Mouse (Mus musculus) hindbrain, embryonic 11.5 days (tissue): ENCODE results near the gene Asb1. TPM values are rescaled to one million over a fixed set of nuclear protein-coding genes. Genes with fewer than 3 reads are reported as not detected.

Source experiments
- ATAC-seq: fragments of 200-750 bp; cut with Nextera tagmentation; 2 replicates; pipeline ENCODE4 v1.8.0; 2017; ENCODE audit warnings: mild to moderate bottlenecking, moderate TSS enrichment, moderate library complexity; ENCODE audit not compliant: low FRiP score
- DNase-seq: peaks from one replicate; pipeline ENCODE4 v3.0.0-alpha.2; 2015; ENCODE audit warnings: low spot score
- H3K27ac ChIP-seq: fragments of 300-500 bp; sonication (generic); 2 replicates; pipeline ENCODE4 v1.5.1; 2014; ENCODE audit warnings: mild to moderate bottlenecking, low read depth, low read length
- H3K27me3 ChIP-seq: fragments of 300-500 bp; sonication (generic); 2 replicates; pipeline ENCODE4 v1.6.1; 2014; ENCODE audit warnings: mild to moderate bottlenecking, low read length, moderate library complexity, mixed read lengths; ENCODE audit not compliant: control insufficient read depth, insufficient read depth
- H3K36me3 ChIP-seq: fragments of 300-500 bp; sonication (generic); 2 replicates; pipeline ENCODE4 v1.6.1; 2014; ENCODE audit warnings: mild to moderate bottlenecking, low read length, moderate library complexity, mixed read lengths; ENCODE audit not compliant: control insufficient read depth, insufficient read depth
- H3K4me1 ChIP-seq: fragments of 300-500 bp; sonication (generic); replicated peaks from 2 replicates; pipeline ENCODE4 v1.6.1; 2014; ENCODE audit warnings: low read length, mixed read lengths; ENCODE audit not compliant: control insufficient read depth, insufficient read depth
- H3K4me2 ChIP-seq: fragments of 300-500 bp; sonication (generic); replicated peaks from 2 replicates; pipeline ENCODE4 v1.6.1; 2014; ENCODE audit warnings: mild to moderate bottlenecking, low read depth, low read length
- H3K4me3 ChIP-seq: fragments of 300-500 bp; sonication (generic); 2 replicates; pipeline ENCODE4 v1.5.1; 2014; ENCODE audit warnings: low read depth, low read length
- H3K9ac ChIP-seq: fragments of 300-500 bp; sonication (generic); 2 replicates; pipeline ENCODE4 v1.6.1; 2014; ENCODE audit warnings: low read depth, low read length
- H3K9me3 ChIP-seq: fragments of 300-500 bp; sonication (generic); 2 replicates; pipeline ENCODE4 v1.6.1; 2016; ENCODE audit warnings: low read length; ENCODE audit not compliant: control insufficient read depth
- WGBS: fragments of 180-500 bp; shearing (Covaris S2); extraction: QIAGEN DNeasy Blood & Tissue Kit; methylation state at CpG from one replicate; pipeline ENCODE4 v1.1.7; 2014; 5-methylcytosine and 5-hydroxymethylcytosine counted together
- polyA plus RNA-seq: library from polyadenylated mRNA; unstranded; fragments of >200 nt; fragmentation: Nextera tagmentation; extraction: Ambion mirVana; gene quantifications from 2 replicates; pipeline ENCODE4 v1.2.1, GENCODE M21; 2014

Asb1 gene
- polyA plus RNA-seq, 1 experiment from 2014 or later = 10.1 TPM

DNA sequence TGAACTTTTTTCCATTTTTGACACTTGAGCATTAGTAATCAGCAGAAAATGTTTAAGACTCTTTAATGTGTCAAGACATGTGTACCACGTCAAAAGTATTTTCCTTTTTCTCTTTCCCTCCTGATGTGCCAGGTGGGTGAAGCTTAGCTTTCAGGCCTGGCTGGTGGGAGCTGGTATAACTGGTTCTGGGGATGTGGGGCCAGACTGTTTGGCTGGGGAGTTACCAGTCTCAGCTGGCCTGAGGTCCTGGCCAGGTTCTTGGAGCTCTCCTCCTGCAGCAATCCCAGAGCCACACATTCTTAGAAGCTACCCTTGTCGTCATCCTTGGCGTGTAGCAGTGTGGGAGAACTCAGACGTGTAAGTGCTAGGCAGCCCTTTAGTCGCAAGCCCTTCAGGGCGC, 24.7 kb upstream of the Asb1 start:
- no peak overlapping the region for H3K4me2 ChIP-seq
- no peak overlapping the region for H3K27ac ChIP-seq
- H3K9ac ChIP-seq = no peak overlapping the region
- 92% methylated on average over 6 of the region's 6 CpGs for WGBS
- no peaks in the 10 kb centered on the region for H3K9me3 ChIP-seq
- H3K4me3 ChIP-seq = no peak overlapping the region
- no peaks in the 10 kb centered on the region for H3K36me3 ChIP-seq
- no peaks in the 10 kb centered on the region for H3K27me3 ChIP-seq
- H3K4me1 ChIP-seq = no peaks in the 10 kb centered on the region
- no peak for DNase-seq
- no peak for ATAC-seq

DNA sequence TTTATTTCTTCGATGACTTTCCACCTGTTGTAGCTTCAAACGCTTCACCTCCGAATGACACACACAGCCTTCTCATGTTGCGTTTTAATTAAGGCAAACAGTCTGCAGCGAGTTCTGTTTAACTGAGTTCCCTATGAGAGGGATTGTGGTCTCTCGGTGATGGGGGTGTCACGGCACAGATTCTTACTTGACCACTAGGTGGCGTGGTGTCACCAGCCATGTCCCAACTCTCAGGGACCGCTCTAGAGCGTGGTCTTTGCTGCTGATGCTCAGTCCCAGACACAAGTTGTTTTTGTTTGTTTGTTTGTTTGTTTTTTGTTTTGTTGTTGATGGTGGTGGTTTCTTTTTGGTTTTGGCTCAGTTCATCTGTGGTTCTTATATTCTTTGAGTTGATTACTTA, 16.6 kb upstream of the Asb1 start:
- 13% methylated on average over 10 of the region's 10 CpGs for WGBS
- Histone ChIP-seq H3K9me3 (no peaks in the 10 kb centered on the region), H3K4me3 (no peak overlapping the region), H3K4me2 (no peak overlapping the region), H3K36me3 (0 out of 2 replicates have a peak, but pooled peaks cover 3% of the 10 kb centered on the region), H3K27ac (no peak overlapping the region), H3K27me3 (no peaks in the 10 kb centered on the region), H3K4me1 (no peaks in the 10 kb centered on the region), H3K9ac (no peak overlapping the region)
- ATAC-seq (0 out of 2 replicates have a peak, but pooled peaks have one; percentile 56), DNase-seq (peak; percentile 82)

DNA sequence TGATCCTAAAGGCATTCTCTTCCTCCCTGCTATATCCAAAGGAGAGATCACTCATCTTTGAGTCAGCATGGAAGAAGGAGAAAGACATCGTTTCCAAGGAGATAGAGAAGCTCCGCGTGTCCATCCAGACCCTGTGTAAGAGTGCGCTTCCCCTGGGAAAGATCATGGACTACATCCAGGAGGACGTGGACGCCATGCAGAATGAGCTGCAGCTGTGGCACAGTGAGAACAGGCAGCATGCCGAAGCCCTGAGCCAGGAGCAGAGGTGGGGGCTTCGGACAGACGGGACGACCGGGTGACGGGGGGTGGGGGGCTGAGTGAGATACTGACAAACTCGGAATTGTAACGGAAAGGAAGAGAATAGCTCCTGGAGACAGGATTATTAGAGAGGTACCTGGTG, 14.5 kb upstream of the Asb1 start:
- WGBS = 87% methylated on average over 14 of the region's 14 CpGs
- 0 out of 2 replicates have a peak, but pooled peaks cover 3% of the 10 kb centered on the region for H3K36me3 ChIP-seq
- DNase-seq = no peak

DNA sequence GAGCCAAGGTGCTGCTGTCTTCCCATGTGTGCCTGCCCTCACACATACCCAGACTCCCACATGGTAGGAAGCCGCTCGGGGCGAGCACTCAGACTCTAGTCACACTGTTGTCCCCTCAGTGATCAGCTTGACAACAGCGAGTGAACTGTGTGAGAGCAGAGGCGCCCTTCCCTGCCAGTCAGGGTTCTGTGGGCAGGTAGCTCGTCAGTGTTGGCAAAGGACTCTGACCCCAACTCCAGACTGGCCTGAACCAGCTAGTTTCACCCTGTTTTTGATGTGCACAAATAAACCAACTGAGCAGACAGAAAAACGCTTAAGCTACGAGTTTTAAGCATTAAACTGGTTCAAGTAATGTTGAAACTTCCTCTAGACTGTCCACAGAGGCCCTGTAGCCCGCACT, 10.2 kb upstream of the Asb1 start:
- ATAC-seq (no peak), DNase-seq (no peak)
- H3K27ac ChIP-seq = no peak overlapping the region
- H3K4me2 ChIP-seq = no peak overlapping the region
- no peaks in the 10 kb centered on the region for H3K27me3 ChIP-seq
- no peaks in the 10 kb centered on the region for H3K4me1 ChIP-seq
- no peak overlapping the region for H3K4me3 ChIP-seq
- H3K9ac ChIP-seq = no peak overlapping the region
- no peaks in the 10 kb centered on the region for H3K36me3 ChIP-seq
- no peaks in the 10 kb centered on the region for H3K9me3 ChIP-seq
- 87% methylated on average over 9 of the region's 9 CpGs for WGBS

More for the DNA sequence above, 14.5 kb upstream of the Asb1 start:
- no peak overlapping the region for H3K4me3 ChIP-seq
- H3K9ac ChIP-seq = no peak overlapping the region
- H3K27me3 ChIP-seq = no peaks in the 10 kb centered on the region
- no peak overlapping the region for H3K4me2 ChIP-seq
- no peak overlapping the region for H3K27ac ChIP-seq
- no peaks in the 10 kb centered on the region for H3K9me3 ChIP-seq
- ATAC-seq = no peak
- H3K4me1 ChIP-seq = no peaks in the 10 kb centered on the region

- Histone ChIP-seq H3K27ac (no peak overlapping the region), H3K9ac (no peak overlapping the region), H3K27me3 (no peaks in the 10 kb centered on the region), H3K4me3 (no peak overlapping the region), H3K36me3 (no peaks in the 10 kb centered on the region), H3K9me3 (no peaks in the 10 kb centered on the region), H3K4me2 (no peak overlapping the region), H3K4me1 (no peaks in the 10 kb centered on the region)
- ATAC-seq (no peak), DNase-seq (no peak)
- 89% methylated on average over 4 of the region's 4 CpGs for WGBS
Measured at GRCm38 (mm10) chr1:91532243-91532642, 8.1 kb upstream of the Asb1 start.

- no peak overlapping the region for H3K4me3 ChIP-seq
- H3K27ac ChIP-seq = no peak overlapping the region
- no peak for DNase-seq
- WGBS = 86% methylated on average over 5 of the region's 5 CpGs
- H3K4me2 ChIP-seq = no peak overlapping the region
- H3K36me3 ChIP-seq = no peaks in the 10 kb centered on the region
- H3K9me3 ChIP-seq = no peaks in the 10 kb centered on the region
- ATAC-seq = no peak
- no peak overlapping the region for H3K9ac ChIP-seq
- no peaks in the 10 kb centered on the region for H3K4me1 ChIP-seq
- peaks cover 2% of the 10 kb centered on the region for H3K27me3 ChIP-seq
Measured at GRCm38 (mm10) chr1:91532892-91533291, 7.5 kb upstream of the Asb1 start.

- DNase-seq = no peak
- ATAC-seq = no peak
- H3K4me2 ChIP-seq = no peak overlapping the region
- no peaks in the 10 kb centered on the region for H3K4me1 ChIP-seq
- no peak overlapping the region for H3K9ac ChIP-seq
- peaks cover 3% of the 10 kb centered on the region for H3K27me3 ChIP-seq
- H3K27ac ChIP-seq = no peak overlapping the region
- H3K4me3 ChIP-seq = no peak overlapping the region
- WGBS = 67% methylated on average over 2 of the region's 2 CpGs
- no peaks in the 10 kb centered on the region for H3K9me3 ChIP-seq
- H3K36me3 ChIP-seq = no peaks in the 10 kb centered on the region
Measured at GRCm38 (mm10) chr1:91533483-91533882, 6.9 kb upstream of the Asb1 start.

DNA sequence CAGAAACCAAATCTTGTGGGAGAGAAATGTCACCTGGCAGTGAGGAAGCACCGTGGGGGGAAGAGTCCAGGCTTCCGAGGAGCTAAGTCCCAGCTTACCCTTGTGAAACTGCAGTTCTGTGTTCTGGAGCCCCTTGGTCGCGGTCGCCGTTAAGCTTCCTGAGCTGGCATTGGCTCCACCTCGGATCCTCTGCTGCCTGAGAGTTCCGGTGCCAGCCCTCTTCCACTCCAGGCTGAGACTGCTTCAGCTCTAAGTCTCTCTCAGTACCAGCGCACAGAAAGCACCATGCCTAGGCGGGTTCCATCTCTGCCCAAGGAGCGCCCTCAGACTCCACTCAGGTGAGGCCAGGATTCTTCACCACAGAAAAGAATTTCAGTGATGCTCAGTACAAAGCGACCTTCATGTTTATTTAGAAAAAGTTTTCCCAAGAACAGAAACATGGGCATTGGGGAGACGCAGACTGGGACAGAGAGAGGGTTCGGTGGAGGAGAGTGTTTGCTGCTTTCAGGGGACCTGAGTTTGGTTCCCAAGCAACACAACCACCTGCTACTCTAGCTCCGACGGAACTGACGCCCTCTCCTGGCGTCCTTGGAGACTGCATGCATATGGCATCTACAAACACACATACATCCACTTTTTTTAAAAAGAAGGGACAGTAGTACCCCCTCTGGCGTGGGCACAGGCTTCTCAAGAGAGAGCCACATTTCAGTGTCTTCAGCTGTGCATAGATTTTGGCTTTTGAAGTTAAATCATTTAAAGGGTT, 6.2 kb upstream of the Asb1 start:
- WGBS = 79% methylated on average over 19 of the region's 19 CpGs
- H3K9ac ChIP-seq = no peak overlapping the region
- H3K27ac ChIP-seq = no peak overlapping the region
- no peaks in the 10 kb centered on the region for H3K9me3 ChIP-seq
- DNase-seq (no peak), ATAC-seq (no peak)
- H3K4me3 ChIP-seq = no peak overlapping the region
- H3K4me1 ChIP-seq = no peaks in the 10 kb centered on the region
- peaks cover 7% of the 10 kb centered on the region for H3K27me3 ChIP-seq
- H3K4me2 ChIP-seq = no peak overlapping the region
- no peaks in the 10 kb centered on the region for H3K36me3 ChIP-seq
